Comparison of ENCODE assay signal across 17 mouse cellular contexts in the genomic region with DNA sequence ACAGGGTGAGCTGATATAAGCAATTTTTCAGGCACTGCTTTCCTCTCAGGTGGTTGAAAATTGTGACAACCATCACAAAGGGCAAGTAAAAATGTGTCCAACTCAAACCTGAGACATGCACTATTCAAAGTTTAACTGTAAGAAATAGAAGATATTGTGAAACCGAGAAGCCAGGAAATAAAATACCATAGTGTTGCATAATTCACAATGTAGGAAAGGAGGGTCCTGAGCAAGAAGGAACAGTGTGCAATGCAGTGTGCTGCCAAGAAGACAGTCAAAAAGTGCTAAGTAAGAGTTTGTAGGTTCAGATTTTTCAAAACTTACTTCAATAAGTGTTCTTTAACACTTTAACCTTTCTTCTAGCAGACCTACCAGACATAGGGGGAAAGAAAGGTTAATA.
"Had no signal": no experiment of that assay in that cellular context is flagged by ENCODE, and none has a peak within 500 bp of the region (broad histone marks: within the 10 kb centered on the region; RNA-seq: fewer than 3 reads in every experiment).

No protein-coding gene starts in this region.

- H3K4me3 ChIP-seq: liver, embryonic 15.5 days; lung, embryonic 15.5 days; midbrain, embryonic 13.5 days; midbrain, embryonic 15.5 days; neural tube, embryonic 12.5 days; stomach, embryonic 15.5 days had no signal

- H3K27ac ChIP-seq: liver, embryonic 15.5 days; lung, embryonic 15.5 days; macrophage; midbrain, embryonic 13.5 days; midbrain, embryonic 15.5 days; neural tube, embryonic 12.5 days; stomach, embryonic 15.5 days; stomach, postnatal 0 days had no signal

- DNase-seq: liver, postnatal 0 days; lung, adult 2 months; lung, postnatal 14 days; lung, postnatal 36 days; right cerebral cortex, postnatal 14 days; thymus, adult 2 months; thymus, postnatal 25 days; thymus, postnatal 4 days had no signal

- H3K9me3 ChIP-seq: liver, embryonic 15.5 days; lung, embryonic 15.5 days; midbrain, embryonic 13.5 days; midbrain, embryonic 15.5 days; neural tube, embryonic 12.5 days; stomach, embryonic 15.5 days had no signal

- H3K36me3 ChIP-seq: liver, embryonic 15.5 days; lung, embryonic 15.5 days; midbrain, embryonic 13.5 days; midbrain, embryonic 15.5 days; neural tube, embryonic 12.5 days; stomach, embryonic 15.5 days had no signal

- H3K27me3 ChIP-seq: liver, embryonic 15.5 days; lung, embryonic 15.5 days; midbrain, embryonic 13.5 days; midbrain, embryonic 15.5 days; neural tube, embryonic 12.5 days; stomach, embryonic 15.5 days had no signal

- ATAC-seq: liver, postnatal 0 days; lung, postnatal 0 days; midbrain, embryonic 13.5 days; midbrain, embryonic 15.5 days had no signal

- H3K4me1 ChIP-seq: liver, embryonic 15.5 days; lung, embryonic 15.5 days; midbrain, embryonic 13.5 days; midbrain, embryonic 15.5 days; neural tube, embryonic 12.5 days; stomach, embryonic 15.5 days had no signal
